Mouse (Mus musculus): ENCODE measurements around the gene Mpp5. TPM values are rescaled to one million over a fixed set of nuclear protein-coding genes. Genes with fewer than 3 reads are reported as not detected.

Mpp5 gene
- polyA plus RNA-seq, 1 experiment = 4.0 TPM

DNA sequence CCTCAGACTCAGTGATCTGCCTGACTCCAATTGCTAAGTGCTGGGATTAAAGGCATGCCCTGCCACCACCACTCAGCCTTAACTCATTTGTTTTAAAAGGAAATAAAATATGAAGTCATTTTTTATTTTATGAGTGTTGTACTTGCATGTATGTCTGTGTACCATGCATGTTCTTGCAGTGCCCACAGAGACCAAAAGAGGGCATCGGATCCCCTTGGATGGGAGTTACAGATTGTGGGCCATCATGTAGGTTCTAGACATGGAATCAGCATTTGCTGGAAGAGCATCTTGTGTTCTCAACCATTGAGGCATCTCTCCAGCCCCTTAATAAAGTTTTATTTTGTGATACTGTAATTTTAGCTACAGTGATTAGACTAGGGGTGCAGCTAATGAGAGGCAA lies 116.7 kb downstream of the Mpp5 start:
- Histone ChIP-seq H3K36me3 (ENCODE audit: control insufficient read depth, insufficient read depth) (peaks cover 20% of the 10 kb centered on the region), H3K4me3 (no peak overlapping the region), H3K79me2 (ENCODE audit: control insufficient read depth, insufficient read depth) (peaks cover 89% of the 10 kb centered on the region), H3ac (ENCODE audit: control insufficient read depth, insufficient read length) (no peak overlapping the region), H3K27me3 (ENCODE audit: control insufficient read depth, insufficient read depth, insufficient read length) (no peaks in the 10 kb centered on the region), H3K4me2 (ENCODE audit: low read depth) (no peak overlapping the region)
- TF ChIP-seq SRF (IDR thresholded peaks at IDR 0.05; ENCODE audit: control insufficient read depth, insufficient read length, low read depth) = no peak
- TF ChIP-seq POLR2A (IDR thresholded peaks at IDR 0.05; ENCODE audit: insufficient read length, low read depth) = no peak
- no peak for TF ChIP-seq REST (IDR thresholded peaks at IDR 0.05; ENCODE audit: insufficient read depth, insufficient read length)
- no peak for TF ChIP-seq MYOD1 (IDR thresholded peaks at IDR 0.05; ENCODE audit: control insufficient read depth in 1 of 3, insufficient read length in 2 of 3, low read depth in 2 of 3)
- TF ChIP-seq CEBPB (IDR thresholded peaks at IDR 0.05; ENCODE audit: insufficient read depth, poor library complexity, severe bottlenecking) = no peak
- TF ChIP-seq POLR2AphosphoS2 (IDR thresholded peaks at IDR 0.05; ENCODE audit: insufficient read length, low read depth) = no peak
- no peak for TF ChIP-seq MYOG (IDR thresholded peaks at IDR 0.05; ENCODE audit: control insufficient read depth in 1 of 3, insufficient read depth in 1 of 3, insufficient read length in 2 of 3, low read depth in 2 of 3)
- no peak for TF ChIP-seq TCF12 (IDR thresholded peaks at IDR 0.05; ENCODE audit: insufficient read depth, poor library complexity, severe bottlenecking)
- no peak for TF ChIP-seq TCF3 (IDR thresholded peaks at IDR 0.05; ENCODE audit: insufficient read length, low read depth)
- no peak for TF ChIP-seq MAX (IDR thresholded peaks at IDR 0.05; ENCODE audit: low read depth)
- no peak for TF ChIP-seq E2F4 (IDR thresholded peaks at IDR 0.05; ENCODE audit: insufficient read depth)
- TF ChIP-seq USF1 (IDR thresholded peaks at IDR 0.05; ENCODE audit: low read depth) = no peak

DNA sequence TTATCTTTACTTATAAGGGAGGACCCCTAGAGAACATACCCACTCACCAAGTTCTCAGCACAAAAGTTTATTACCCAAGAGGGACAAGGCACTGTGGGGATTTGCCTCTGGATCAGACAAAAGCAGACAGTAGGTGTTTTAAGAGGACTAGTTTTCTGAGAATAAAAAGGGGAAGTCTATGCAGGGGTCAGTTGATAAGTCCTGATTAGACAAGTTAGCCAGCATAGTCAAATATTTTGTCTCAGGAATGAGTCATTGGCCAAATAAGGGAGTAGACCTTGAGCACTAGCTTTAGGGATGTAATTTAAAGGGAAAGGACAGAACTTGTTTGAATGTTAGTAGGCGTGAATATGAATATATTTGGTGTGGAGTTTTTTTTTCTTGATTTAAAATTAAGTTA lies 119.4 kb downstream of the Mpp5 start:
- H3ac ChIP-seq (ENCODE audit: control insufficient read depth, insufficient read length) = no peak overlapping the region
- no peaks in the 10 kb centered on the region for H3K27me3 ChIP-seq (ENCODE audit: control insufficient read depth, insufficient read depth, insufficient read length)
- no peak overlapping the region for H3K4me3 ChIP-seq
- H3K4me2 ChIP-seq (ENCODE audit: low read depth) = no peak overlapping the region
- H3K36me3 ChIP-seq (ENCODE audit: control insufficient read depth, insufficient read depth) = peaks cover 24% of the 10 kb centered on the region
- peaks cover 81% of the 10 kb centered on the region for H3K79me2 ChIP-seq (ENCODE audit: control insufficient read depth, insufficient read depth)
- TF ChIP-seq POLR2A (IDR thresholded peaks at IDR 0.05; ENCODE audit: insufficient read length, low read depth) = no peak
- TF ChIP-seq TCF12 (IDR thresholded peaks at IDR 0.05; ENCODE audit: insufficient read depth, poor library complexity, severe bottlenecking) = no peak
- no peak for TF ChIP-seq POLR2AphosphoS2 (IDR thresholded peaks at IDR 0.05; ENCODE audit: insufficient read length, low read depth)
- TF ChIP-seq MYOG (IDR thresholded peaks at IDR 0.05; ENCODE audit: control insufficient read depth in 1 of 3, insufficient read depth in 1 of 3, insufficient read length in 2 of 3, low read depth in 2 of 3) = no peak
- TF ChIP-seq SRF (IDR thresholded peaks at IDR 0.05; ENCODE audit: control insufficient read depth, insufficient read length, low read depth) = no peak
- TF ChIP-seq E2F4 (IDR thresholded peaks at IDR 0.05; ENCODE audit: insufficient read depth) = no peak
- no peak for TF ChIP-seq CEBPB (IDR thresholded peaks at IDR 0.05; ENCODE audit: insufficient read depth, poor library complexity, severe bottlenecking)
- TF ChIP-seq MAX (IDR thresholded peaks at IDR 0.05; ENCODE audit: low read depth) = no peak
- no peak for TF ChIP-seq REST (IDR thresholded peaks at IDR 0.05; ENCODE audit: insufficient read depth, insufficient read length)
- no peak for TF ChIP-seq USF1 (IDR thresholded peaks at IDR 0.05; ENCODE audit: low read depth)
- no peak for TF ChIP-seq TCF3 (IDR thresholded peaks at IDR 0.05; ENCODE audit: insufficient read length, low read depth)
- no peak for TF ChIP-seq MYOD1 (IDR thresholded peaks at IDR 0.05; ENCODE audit: control insufficient read depth in 1 of 3, insufficient read length in 2 of 3, low read depth in 2 of 3)

DNA sequence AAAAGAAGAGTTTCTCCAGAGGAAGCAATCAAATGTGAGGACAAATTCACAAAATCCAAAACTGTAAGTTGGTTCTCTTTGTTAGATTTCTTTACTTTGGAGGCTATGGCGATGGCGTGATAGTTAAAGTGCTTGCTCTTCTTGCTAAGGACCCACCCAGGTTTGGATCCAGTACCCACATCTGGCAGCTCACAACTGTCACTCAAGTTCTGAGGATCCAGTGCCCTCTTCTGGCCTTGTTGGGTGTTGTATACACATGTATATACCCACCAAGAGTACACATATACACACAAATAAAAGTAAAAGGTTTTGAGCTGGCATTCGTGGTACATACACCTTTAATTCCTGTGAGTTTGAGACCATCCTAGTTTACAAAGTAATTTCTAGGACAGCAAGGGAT lies 125.9 kb downstream of the Mpp5 start:
- Histone ChIP-seq H3ac (ENCODE audit: control insufficient read depth, insufficient read length) (no peak overlapping the region), H3K36me3 (ENCODE audit: control insufficient read depth, insufficient read depth) (peaks cover 49% of the 10 kb centered on the region), H3K27me3 (ENCODE audit: control insufficient read depth, insufficient read depth, insufficient read length) (no peaks in the 10 kb centered on the region), H3K4me2 (ENCODE audit: low read depth) (no peak overlapping the region), H3K79me2 (ENCODE audit: control insufficient read depth, insufficient read depth) (peaks cover 21% of the 10 kb centered on the region), H3K4me3 (no peak overlapping the region)
- TF ChIP-seq SRF (IDR thresholded peaks at IDR 0.05; ENCODE audit: control insufficient read depth, insufficient read length, low read depth) (no peak), POLR2AphosphoS2 (IDR thresholded peaks at IDR 0.05; ENCODE audit: insufficient read length, low read depth) (no peak), POLR2A (IDR thresholded peaks at IDR 0.05; ENCODE audit: insufficient read length, low read depth) (no peak), MAX (IDR thresholded peaks at IDR 0.05; ENCODE audit: low read depth) (no peak), USF1 (IDR thresholded peaks at IDR 0.05; ENCODE audit: low read depth) (no peak), TCF12 (IDR thresholded peaks at IDR 0.05; ENCODE audit: insufficient read depth, poor library complexity, severe bottlenecking) (no peak), MYOG (IDR thresholded peaks at IDR 0.05; ENCODE audit: control insufficient read depth in 1 of 3, insufficient read depth in 1 of 3, insufficient read length in 2 of 3, low read depth in 2 of 3) (no peak), MYOD1 (IDR thresholded peaks at IDR 0.05; ENCODE audit: control insufficient read depth in 1 of 3, insufficient read length in 2 of 3, low read depth in 2 of 3) (no peak), CEBPB (IDR thresholded peaks at IDR 0.05; ENCODE audit: insufficient read depth, poor library complexity, severe bottlenecking) (no peak), REST (IDR thresholded peaks at IDR 0.05; ENCODE audit: insufficient read depth, insufficient read length) (no peak), E2F4 (IDR thresholded peaks at IDR 0.05; ENCODE audit: insufficient read depth) (no peak), TCF3 (IDR thresholded peaks at IDR 0.05; ENCODE audit: insufficient read length, low read depth) (no peak)

DNA sequence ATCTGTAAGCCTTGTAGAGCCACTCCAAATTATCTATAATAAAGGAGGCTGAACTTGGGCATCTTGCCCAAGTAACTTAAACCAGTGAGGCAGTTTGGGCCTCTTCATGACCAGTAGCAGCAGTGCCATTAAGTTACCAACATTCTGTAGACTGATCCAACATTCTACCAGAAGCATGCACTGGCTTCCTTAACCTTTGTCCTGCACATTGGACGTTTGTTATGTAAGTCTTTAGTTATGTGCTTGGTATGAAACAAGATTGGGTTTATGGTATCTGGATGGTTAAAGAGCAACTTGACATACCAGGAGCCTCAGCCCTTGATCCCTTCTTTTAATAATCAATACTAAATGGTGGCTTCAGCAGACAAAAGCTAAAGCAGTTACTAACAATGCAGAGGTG lies 141.4 kb downstream of the Mpp5 start:
- H3ac ChIP-seq (ENCODE audit: control insufficient read depth, insufficient read length) = no peak overlapping the region
- H3K79me2 ChIP-seq (ENCODE audit: control insufficient read depth, insufficient read depth) = no peaks in the 10 kb centered on the region
- H3K4me3 ChIP-seq = no peak overlapping the region
- peak; percentile 31 for TF ChIP-seq POLR2AphosphoS2 (IDR thresholded peaks at IDR 0.05; ENCODE audit: insufficient read length, low read depth)
- no peak for TF ChIP-seq USF1 (IDR thresholded peaks at IDR 0.05; ENCODE audit: low read depth)
- H3K4me2 ChIP-seq (ENCODE audit: low read depth) = no peak overlapping the region
- H3K36me3 ChIP-seq (ENCODE audit: control insufficient read depth, insufficient read depth) = peaks cover 17% of the 10 kb centered on the region
- H3K27me3 ChIP-seq (ENCODE audit: control insufficient read depth, insufficient read depth, insufficient read length) = no peaks in the 10 kb centered on the region

Other genes with a start within 250 kb of the Mpp5 start
- not detected for gene Fam71d, start 57.4 kb upstream of the Mpp5 start, polyA plus RNA-seq (2012; fragmentation: generic; extraction: Trizol)
- gene Atp6v1d, start 112.7 kb downstream of the Mpp5 start, polyA plus RNA-seq (2012; fragmentation: generic; extraction: Trizol) = 68.7 TPM
- gene Eif2s1, start 112.9 kb downstream of the Mpp5 start, polyA plus RNA-seq (2012; fragmentation: generic; extraction: Trizol) = 45.6 TPM
- 0.55 TPM for gene Plek2, start 158.1 kb downstream of the Mpp5 start, polyA plus RNA-seq (2012; fragmentation: generic; extraction: Trizol)

Data from myocyte (in vitro differentiated cells).